Mouse (Mus musculus): ENCODE data around the gene Lrrc38.
"Not testable (repeated sequence)": the region's sequence is repeated elsewhere in the genome, so short reads cannot be mapped to it uniquely, and the experiment has no call there.

Lrrc38 gene

DNA sequence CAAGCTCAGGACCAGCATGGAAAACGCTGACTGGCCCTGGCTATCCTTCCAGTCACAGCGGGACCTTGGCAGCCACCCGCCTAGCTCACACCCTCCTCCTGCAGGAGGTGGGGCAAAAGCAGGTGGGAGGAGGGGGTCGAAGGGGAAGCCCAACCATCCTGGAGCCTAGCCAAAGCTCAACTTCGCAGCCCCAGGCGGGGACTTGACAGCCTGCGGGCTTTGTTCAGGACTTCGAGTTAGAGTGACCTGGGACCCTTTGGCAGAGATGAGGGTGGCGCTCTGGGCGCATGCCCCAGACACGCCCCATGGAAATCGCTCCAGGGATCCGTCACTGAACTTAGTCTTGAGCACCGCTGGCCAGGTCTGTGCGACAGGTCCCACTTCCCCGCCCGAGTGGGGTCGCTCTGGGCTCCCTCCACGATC, at the start of gene Lrrc38:
Gene Lrrc38 (plus strand): TSS at position 274 of the 423 bp plus-strand sequence.
- no peak for DNase-seq (ENCODE audit: low spot score)

DNA sequence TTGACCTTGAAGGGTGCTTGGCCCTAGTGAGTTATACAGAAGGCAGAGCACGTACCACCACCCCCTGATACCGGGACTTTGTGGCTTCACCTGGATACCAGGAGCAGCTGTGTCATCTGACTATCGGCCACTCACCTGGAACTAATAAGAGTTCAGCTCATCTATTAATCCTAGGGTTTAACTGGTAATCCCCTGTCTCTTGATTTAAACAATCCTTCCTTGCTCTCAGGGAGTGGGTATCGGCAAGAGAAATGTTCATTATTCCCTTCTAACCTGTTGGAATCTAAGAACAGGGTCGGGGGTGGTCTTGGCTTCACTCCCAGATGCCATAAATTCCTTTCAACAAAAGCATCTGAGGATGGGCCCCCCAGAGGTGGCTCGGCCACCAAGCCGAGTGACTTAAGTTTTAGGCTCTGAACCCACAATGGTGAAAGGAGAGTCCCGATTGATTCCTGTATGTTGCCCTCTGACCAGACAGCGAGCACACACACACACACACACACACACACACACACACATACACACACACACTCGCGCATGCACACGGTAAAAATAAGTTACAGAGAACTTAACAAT, 49.4 kb upstream of the Lrrc38 start:
- DNase-seq (ENCODE audit: low spot score) = no peak

DNA sequence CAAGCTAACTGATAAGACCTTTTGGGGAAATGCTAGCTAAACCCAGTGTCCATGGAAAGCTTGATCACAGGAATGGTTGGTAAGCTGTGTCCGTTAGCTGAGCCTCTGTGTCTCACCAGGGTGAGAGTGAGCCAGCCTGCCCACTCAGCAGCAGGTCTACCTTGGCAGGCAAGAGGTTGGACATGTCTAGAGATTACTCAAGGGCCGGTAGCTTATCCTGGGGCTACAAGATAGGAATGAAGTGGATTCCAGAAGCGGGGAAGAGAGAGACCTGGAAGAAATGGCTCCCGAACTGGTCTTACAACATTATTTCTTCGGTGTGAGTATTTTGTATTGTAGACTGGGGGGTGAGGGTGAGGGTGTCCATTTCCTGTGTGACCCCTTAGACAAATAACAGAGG, 48.5 kb upstream of the Lrrc38 start:
- DNase-seq (ENCODE audit: low spot score) = no peak

DNA sequence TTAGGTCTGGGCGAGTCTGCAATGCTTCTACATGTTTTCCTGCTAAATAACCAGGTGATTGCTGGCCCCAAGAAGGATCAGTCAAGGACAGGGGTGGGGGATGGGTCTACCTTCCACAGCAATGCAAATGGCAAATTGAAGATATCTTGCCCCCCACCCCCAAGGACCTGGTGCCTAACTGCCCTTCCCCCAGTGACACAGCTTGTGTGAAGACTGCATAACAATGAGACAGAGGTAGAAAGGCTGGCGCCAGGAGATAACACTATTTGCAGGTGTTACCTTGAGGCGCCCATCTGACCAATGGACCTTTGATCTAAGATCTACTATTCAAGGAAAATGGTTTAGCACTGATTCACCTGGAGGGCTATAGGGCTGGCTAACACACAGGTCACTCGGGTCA, 47.7 kb upstream of the Lrrc38 start:
- no peak for DNase-seq (ENCODE audit: low spot score)

DNA sequence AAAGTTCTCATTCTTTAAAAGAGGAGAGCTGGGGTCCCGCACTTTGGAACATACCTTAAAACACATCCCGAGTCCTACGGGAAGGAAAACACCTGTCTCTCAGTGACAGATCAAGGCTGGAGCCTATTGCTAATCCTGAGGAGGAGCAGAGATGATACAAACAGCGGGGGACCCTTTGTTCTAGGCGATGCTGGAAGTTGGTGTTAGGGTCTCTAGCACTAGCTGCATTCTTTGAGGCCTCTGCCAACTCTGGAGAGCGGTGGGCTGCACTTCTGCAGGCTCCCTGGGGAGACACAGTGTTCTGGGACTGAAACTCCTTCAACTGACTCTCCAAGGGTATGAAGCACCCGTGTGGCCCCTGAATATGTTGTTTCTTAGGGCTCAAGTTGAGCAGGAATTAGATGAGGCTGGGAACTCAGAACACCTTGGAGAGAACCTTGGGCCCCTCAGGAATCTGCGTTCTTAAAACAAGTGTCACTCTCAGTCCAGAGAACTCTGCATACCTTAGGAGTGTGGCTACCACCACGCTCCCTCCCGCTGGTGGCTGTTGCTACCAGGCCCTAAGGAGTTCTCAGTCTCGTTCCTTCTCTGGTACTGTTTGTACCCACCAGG, 47.2 kb upstream of the Lrrc38 start:
- no peak for DNase-seq (ENCODE audit: low spot score)

DNA sequence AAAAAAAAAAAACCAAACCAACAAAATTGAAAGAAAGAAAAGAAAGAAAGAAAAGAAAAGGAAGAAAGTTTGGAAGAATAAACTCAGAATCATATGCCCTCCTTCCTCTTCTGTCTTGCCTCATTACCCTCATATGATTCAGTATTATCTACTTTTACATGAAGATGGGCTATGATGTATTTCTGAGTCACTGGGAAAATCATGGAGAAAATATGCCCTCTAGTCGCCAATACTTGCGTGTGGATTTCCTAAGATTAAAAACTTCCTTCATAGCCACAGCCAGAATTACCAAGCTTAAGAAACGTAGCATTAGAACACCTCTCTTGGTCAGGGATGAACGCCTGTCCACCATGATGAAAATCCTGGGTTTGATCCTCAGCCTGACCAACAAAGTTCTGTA, 44.5 kb upstream of the Lrrc38 start:
- DNase-seq (ENCODE audit: low spot score) = no peak

DNA sequence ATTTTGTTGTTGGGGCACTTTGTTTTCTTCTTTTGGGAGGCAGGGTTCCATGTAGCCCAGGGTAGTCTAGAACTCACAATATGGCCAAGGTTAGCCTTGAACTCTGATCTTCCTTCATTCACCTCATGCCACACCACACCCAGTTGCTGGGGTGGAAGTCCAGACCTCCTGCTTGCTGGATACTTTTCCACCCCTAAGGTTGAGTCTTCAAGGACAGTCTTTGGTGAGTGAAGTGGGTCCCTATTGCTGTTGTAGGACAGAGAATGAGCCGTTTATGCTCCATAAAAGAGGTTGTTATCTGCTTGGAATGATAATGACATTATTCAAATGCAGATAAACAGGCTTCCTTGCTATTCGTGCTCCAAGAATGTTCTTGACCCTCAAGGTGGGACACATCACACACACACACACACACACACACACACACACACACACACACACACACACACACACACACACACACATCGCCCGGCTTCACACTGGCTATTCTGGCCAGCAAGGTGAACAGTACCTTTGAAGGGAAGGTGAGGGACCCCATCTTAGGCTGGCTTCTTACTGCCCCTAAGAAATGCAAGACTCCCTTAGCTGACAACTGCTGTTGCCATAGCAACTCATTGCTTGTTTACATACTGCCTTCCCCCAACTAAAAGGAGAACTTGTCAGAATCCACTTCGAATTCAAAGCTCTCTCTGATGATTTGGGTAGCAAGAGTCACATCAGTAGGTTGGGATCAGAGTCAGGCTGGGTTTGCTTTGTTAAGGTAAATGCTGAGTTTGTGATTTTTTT, 43.4 kb upstream of the Lrrc38 start:
- no peak for DNase-seq (ENCODE audit: low spot score)

DNA sequence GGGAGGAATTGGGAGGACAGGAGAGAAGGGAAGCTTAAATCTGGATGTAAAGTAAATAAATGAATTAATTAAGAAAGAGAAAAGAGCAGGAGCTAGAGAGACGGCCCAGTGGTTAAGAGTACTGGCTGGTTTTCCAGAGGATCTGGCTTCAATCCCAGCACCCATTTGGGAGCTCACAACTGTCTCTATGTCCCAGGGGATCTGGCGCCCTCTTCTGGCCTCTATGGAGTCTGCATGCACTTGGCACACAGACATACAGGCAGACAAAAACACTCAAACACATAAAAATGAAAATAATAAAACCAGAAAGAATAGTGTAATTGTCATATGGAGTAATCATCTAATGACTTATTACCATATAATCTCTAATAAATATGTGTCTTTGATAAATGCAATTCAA, 38.2 kb upstream of the Lrrc38 start:
- DNase-seq (ENCODE audit: low spot score) = peak; percentile 32

DNA sequence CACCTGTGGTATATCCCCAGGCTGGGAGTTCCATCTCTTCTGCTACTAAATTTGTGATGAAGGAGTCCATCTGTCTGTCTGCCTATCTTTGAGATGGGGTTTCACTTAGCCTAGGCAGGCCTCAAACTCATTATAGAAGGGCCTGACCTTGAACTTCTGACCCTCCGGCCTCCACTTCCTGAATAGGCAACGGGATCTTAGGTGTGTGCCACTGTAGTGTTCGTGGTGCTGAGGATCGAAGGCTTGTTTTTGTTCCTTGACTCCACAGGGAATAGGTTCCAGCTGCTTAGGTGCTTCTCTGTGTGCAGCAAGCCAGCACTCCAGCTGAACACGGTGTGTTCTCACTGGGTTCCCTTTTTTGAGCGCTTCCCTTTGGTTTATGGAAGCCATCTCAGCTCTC, 36.3 kb upstream of the Lrrc38 start:
- DNase-seq (ENCODE audit: low spot score) = no peak

DNA sequence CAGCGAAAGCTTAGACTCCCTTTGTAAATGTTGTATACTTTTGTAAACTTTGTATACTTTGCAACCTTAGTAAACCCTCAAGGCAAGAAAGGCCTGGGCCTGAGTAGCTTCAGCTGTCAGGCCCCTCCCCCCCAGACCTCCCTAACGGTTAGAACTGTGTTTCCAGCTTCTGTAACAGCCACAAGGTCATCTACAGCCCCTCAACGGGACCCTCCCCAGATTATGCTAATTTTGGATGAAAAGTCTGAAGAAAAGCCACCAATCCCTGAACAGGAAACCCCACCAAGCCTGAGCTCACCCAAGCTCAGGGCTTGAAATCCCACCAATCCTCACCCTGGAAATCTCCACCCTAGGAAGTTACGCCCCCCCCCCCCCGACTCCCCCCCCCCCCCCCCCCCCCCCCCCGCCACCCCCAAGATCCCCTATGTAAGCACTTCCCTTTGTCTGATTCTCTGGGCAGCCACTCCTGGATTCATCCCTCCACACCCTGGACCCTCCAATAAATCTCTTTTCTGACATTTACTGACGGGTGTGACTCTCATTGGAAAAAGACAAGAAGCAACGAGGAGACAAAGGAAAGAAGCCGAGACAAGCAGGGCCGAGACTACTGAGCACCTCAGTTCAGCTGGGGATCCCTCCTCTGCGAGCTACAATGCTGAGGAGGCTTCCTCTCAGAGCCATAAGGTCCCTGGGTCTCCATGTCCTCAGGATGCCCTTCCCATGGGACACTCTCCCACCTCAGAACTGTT, 25.2 kb upstream of the Lrrc38 start:
- DNase-seq (ENCODE audit: low spot score) = peak; percentile 54

DNA sequence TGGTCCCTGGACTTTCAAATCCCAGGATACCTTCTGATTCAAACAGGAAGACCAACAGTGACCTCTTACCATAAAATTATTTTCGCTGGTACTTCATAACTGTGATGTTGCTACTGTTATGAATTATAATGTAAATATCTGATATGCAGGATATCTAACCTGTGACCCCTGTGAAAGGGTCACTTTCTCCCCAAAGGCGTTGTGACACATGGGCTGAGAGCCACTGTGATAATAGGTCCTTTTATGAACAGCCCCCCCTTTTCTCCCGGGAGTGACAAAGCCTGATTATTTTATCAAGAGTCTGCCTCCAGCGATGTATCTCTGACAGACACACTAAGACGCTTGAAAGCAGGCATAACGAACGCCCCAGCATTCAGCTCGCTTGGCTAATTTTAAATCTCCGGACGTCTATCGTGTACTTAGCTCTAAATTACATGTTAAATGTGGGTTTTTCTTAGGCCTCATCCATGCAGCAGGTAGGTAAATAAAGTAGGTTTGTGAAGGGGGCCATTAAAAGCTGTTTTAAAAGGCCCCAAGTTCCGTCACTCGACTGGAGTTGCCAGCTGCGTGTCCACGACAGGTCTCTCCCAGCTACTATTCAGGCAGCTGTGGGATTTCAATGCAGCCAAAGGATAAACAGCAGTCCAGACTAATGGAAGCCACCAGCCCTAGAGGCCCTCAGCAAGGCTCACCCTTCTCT, 24.5 kb upstream of the Lrrc38 start:
- DNase-seq (ENCODE audit: low spot score) = no peak

DNA sequence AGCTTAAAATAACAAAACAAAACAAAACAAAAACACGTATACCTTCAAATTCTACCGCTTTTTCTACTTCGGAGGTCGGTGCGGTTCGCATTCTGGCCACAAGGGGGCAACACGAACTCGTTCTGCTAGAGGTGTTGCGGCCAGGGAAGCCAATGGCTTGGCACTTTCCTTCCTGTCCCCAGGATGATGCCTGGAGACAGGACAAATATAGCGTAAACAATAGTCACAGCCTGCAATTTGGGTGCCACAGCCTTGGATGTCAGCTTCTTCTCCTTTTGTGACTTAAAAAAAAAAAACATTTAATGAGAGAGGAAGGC, 24.0 kb upstream of the Lrrc38 start:
- peak; percentile 73 for DNase-seq (ENCODE audit: low spot score)

DNA sequence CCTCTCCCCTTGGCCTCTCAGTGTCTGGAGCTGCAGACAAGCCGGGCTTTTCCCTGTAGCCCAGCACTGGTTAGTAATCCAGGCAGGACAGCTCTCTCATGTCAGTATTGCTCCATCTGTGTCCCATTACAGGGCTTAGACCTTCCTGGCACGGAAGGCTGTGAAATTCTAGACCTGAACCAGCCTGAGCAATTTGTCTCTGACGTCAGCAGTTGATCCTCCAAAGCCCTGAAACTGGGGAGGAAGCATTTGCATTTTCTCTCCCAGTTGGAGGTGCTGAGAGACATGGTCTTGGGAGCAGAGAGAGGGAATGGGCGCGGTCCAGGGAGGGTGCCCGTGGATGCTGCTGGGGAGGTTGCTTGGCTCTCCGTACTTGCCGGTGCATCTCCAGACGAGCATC, 19.0 kb upstream of the Lrrc38 start:
- DNase-seq (ENCODE audit: low spot score) = no peak

DNA sequence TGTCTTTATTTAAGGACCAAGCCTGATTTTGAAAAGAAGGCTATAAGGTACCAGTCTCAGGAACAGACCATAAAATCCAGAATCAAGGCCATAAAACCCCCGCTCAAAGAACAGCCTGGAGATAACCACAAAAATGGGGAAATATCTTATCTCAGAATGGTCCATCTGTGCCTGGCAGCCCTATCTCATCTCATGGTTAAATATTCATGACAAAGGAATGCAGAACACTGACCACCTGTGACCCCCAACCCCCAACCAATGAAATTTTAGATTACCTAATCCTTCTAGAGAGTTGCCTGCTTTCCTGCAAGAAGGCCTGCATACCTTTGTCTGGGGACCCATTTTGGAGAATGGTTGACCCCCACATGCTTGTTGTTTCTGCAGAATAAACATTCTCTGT, 17.8 kb upstream of the Lrrc38 start:
- DNase-seq (ENCODE audit: low spot score) = no peak

DNA sequence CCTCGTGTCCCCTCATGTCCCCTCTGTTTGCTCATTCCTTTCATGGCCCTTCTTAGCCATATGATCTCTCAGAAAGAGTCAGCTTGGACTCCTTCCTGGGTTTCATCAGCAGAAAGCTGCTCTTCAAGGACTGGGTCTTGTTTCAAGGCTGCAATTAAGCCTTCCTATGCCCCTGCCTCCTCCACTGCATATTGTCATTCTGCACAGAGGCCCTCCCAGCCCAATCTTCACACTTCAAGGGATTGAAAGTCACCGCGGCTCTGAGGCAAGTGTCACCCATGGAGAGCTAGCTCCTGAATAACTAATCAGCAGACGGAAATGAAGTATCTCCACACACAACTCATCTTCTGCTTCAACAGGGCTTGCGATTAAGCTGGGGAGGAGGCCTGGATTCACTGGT, 15.4 kb upstream of the Lrrc38 start:
- DNase-seq (ENCODE audit: low spot score) = no peak

DNA sequence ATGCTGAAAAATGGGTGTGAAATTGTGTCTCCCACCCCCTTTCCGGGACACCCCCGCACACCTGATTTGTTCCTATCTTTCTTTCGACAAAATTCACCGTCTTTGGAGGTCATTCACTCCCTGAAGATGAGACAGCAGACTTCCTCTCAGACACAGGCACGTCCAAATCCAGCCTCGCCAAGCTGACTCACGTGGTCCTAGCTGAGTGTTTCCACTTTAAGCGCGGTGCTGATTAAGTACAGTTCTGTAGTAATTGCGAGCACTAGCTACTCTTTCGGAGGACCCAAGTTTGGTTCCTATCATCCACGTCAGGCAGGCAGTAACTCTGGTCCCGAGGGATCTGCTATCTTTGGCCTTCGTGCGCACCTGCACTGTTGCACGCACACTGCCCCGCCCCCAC, 14.6 kb upstream of the Lrrc38 start:
- DNase-seq (ENCODE audit: low spot score) = no peak

DNA sequence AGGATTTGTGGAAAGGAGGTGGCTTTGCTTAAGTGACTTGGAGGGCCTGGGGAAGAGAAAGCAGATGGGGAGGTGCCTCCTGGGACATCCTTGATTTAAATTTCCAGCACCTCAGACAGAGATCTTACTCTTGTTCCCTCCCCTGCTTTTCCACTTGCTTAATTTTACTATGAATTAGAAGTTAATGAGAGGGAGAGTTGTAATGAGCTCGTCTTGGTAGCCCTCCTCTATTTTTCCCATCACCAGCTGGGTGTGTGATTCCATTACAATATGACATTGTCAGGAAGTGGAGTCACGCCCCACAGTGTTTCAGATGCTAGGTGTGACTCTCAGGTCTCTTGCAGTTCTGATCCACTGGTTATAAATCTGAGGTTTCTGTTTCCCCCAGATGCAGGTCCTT, 13.5 kb upstream of the Lrrc38 start:
- DNase-seq (ENCODE audit: low spot score) = no peak

DNA sequence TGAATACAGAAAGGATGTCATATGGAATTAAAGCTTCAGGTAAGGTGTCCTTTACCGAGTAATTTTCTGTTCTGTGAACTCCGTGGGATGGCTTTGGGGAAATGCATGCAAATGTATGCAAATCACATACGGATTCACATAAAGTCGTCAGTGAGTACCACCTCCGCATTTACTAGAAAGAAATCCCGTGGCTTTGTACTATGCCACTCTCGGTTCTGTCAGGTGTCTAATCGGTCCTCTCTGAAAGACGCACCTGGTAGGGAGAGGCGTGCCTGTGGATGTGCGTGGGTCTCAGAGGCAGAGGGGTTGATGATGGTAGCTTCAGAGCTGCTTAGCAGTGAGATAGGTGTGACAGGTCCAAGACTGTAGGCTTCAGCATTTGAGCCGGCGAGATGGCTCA, 9.7 kb upstream of the Lrrc38 start:
- no peak for DNase-seq (ENCODE audit: low spot score)

DNA sequence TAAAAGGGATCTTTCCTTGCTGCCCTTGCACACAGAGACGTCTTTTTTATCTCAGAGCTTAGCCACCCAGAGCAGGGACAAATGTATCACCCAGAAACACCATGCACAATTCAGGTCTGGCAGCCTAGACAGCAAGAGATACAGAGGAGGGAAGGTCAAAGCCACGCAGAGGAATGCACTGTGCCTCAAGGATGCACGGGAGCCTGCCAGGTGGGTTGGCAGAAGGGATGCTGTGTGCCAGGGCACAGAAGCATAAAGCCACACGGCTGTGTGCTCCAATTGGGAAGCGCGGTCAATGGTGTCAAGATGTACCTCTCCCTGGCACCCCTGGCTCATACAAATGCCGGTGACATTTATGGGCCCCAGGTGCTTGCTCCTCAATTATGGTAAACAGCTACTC, 8.1 kb upstream of the Lrrc38 start:
- DNase-seq (ENCODE audit: low spot score) = no peak

DNA sequence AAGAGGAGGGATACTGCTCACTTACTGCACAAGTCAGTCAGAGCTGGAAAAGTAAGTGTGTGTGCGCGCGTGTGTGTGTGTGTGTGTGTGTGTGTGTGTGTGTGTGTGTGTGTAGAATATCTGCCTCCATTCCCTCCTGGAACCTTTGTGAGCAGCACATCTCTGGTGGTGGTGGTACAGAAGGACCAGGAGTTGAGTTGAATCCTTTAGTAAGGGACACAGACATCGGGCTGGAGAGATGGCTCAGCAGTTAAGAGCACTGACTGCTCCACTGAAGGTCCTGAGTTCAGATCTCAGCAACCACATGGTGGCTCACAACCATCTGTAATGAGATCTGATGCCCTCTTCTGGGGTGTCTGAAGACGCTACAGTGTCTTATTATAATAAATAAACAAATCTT, 4.1 kb upstream of the Lrrc38 start:
- DNase-seq (ENCODE audit: low spot score) = not testable (repeated sequence)

DNA sequence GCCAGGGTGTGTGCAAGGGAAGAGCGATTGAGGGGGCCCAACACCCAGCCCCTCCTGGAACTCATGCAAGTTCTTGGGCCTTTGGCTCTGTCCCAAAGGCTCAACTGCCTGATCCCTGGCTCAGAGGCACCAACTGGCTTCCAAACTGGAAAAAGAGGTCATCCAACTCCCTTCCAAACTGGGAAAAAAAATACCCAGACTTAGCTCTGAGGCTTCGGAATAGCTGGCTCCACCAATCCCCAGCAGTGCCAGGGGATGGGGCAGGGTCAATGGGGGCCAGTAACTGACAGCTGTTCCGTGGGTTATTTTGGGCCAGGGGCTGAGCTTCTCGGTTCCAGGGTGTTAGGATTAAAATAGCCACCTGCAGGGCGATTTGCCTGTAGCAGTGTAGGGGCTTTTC, 879 bp upstream of the Lrrc38 start:
- no peak for DNase-seq (ENCODE audit: low spot score)

All from testis, postnatal 14 days (tissue).